Mouse (Mus musculus): Measurements from ENCODE around the gene Rnasek. TPM values are rescaled to one million over a fixed set of nuclear protein-coding genes. Genes with fewer than 3 reads are reported as not detected.

Rnasek gene
- total RNA-seq, 2 experiments from 2014 or later, result 106 to 113 TPM

DNA sequence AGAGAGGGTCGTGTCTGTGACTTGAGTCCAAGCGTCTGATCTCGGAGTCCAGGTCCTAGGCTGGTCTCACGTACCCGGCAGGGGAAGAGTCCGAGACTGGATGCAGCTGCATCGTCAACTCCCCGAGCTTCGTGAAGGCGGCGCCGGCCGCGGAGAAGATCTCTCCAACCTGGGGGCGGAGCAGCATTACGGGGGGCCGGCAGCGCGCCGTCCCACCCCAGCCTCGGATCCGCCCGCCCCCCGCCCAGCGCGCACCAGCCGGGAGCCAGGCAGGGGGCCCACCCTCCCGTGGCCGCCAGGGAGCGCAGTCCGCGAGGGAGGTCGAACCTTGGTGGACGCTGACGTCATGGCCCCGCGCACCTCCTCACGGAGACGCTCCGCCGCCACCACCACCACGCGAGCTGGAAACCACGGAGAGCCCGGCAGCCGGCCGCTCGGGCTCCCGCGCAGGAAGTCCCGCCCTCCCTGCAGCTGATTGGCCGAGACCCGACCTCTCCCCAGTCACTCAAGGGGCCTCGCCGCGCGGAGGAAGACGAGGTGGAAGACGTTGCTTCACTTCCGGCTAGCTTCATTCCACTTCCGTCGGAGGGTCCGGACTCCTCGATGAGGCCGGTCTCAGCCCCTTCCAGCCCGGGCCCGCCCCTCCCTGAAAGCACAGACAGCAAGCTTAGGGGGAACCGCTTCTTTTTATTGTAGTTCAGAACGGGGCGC, 2.0 kb downstream of the Rnasek start, which contains the start of gene 0610010K14Rik:
Gene 0610010K14Rik (minus strand): TSS at position 458 of the 711 bp plus-strand sequence.
- peak; percentile 99 for DNase-seq
- intact Hi-C loops (cut with DNase I), result loop anchor here (10.0 kb wide), 2 partner anchors 407 to 823 kb away; partner anchors contain the start of genes Kdm6b, Rnf167 and Slc25a11

GRCm38 (mm10) chr11:70236717-70237116, 2.9 kb downstream of the Rnasek start:
- intact Hi-C loops (cut with DNase I), result loop anchor here (10.0 kb wide), 2 partner anchors 408 to 822 kb away; partner anchors contain the start of genes Kdm6b, Rnf167 and Slc25a11
- peak in 1 of 2 experiments; percentile 32 for DNase-seq

DNA sequence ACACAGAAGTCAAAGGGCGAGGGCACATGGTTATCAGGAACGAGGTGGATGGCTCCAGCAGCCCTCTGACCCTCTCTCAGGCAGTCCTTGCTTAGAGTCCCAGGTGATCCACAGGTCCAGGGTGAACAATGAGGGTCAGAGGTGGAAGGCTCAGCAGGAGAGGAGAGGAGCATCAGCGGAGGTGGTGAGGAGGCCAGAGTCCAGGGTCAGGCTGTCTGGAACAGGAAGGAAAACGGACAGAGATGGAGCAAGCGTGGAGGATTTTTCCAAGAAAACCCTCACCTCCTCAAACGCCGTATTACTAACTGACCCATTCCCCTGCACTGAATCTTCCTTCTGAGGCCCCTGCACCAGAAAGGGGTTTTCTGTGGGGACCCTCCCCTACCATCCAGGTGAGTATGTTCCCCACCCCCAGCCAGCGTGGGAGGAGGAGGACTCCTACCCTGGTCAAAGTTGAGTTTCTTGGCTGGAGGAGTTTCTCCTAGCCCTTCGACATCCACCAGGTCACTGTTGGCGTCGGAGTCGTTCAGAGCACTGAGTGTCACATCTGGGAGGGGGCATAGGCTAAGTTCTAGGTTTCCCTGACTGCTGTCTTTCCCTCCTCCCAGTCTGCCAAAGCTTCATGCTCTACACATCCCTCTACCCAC, 4.3 kb downstream of the Rnasek start:
- intact Hi-C loops (cut with DNase I), result loop anchor here (10.0 kb wide), 2 partner anchors 409 to 821 kb away; partner anchors contain the start of genes Kdm6b, Rnf167 and Slc25a11
- no peak for DNase-seq

GRCm38 (mm10) chr11:70234497-70234896, 5.1 kb downstream of the Rnasek start:
- intact Hi-C loops (cut with DNase I), result loop anchor here (10.0 kb wide), 2 partner anchors 410 to 820 kb away; partner anchors contain the start of genes Kdm6b, Rnf167 and Slc25a11
- no peak for DNase-seq

DNA sequence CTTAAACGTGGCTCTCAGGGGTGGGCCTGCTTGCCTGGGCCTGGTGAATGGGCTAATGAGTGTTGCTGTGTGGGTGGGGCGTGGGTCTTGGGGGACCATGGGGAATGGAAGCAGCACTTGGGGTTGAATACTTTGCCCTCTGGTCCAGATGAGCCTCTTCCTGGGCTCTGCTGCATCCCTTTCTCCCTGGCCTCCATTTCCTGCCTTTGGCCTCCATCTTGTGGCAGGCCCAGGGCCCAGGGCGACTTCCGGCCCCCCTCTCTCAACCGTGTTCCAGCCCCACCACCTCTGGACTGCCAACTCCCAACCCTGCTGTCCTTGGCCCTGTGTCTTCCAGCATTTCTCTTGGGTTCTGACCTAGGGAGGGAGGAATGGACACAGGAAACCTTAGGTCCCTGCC, 5.6 kb downstream of the Rnasek start:
- intact Hi-C loops (cut with DNase I), result loop anchor here (10.0 kb wide), 2 partner anchors 411 to 819 kb away; partner anchors contain the start of genes Kdm6b, Rnf167 and Slc25a11

DNA sequence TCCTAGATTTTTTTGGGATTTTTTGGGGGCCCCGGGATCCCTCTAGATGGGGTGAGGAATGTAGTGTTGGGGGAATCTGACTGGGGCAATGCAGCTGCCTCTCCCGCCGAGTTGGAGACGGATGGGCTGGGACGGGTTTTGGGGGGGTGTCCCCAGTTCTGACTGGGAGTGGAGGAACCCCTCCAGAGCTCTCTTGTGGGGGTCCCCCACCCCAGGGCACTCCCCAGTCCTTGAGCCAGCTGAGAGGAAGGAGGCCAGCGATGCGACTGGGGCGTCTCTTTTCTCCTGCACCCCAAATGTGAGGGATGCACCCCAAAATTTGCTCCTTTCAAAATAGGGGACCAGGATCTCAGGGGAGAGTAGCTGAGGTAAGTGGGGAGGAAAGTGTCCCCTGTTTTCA, 6.6 kb downstream of the Rnasek start:
- peak in 1 of 2 experiments; percentile 28 for DNase-seq
- intact Hi-C loops (cut with DNase I), result loop anchor here (10.0 kb wide), 2 partner anchors 412 to 818 kb away; partner anchors contain the start of genes Kdm6b, Rnf167 and Slc25a11

More for the DNA sequence above, 5.6 kb downstream of the Rnasek start:
- DNase-seq, result peak; percentile 51 to 59

- DNase-seq, result peak; percentile 63 to 82
- intact Hi-C loops (cut with DNase I), result loop anchor here (10.0 kb wide), 2 partner anchors 412 to 818 kb away; partner anchors contain the start of genes Kdm6b, Rnf167 and Slc25a11
These were observed 7.1 kb downstream of the Rnasek start for GRCm38 (mm10) chr11:70232546-70232945.

DNA sequence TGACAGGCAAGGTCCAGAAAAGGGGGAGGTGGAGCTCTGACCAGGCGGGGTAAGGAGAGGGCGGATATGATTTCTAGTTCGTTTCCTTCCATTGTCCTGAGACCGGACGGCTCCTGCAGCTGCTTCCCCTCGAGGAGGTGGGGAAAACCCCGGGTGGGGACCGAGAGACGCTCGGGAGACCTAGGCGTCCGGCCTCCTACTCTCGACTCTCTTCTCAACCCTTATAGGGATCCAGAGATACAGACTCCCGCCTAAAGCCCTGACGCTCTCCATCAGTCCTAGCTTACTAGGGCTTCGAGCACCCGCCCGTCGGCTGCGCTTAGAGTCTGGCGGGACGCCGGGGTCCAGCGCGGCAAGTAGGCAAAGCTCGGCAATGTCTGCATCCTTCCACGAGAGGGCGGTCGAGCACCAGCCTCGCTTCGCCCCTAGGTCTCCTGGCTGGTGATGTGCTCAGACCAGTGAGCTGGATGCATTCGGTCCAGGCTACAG, 9.4 kb downstream of the Rnasek start:
- peak; percentile 91 to 92 for DNase-seq
- intact Hi-C loops (cut with DNase I), result loop anchor here (1.0 to 10.0 kb wide), 3 partner anchors 9 to 815 kb away; partner anchors contain the start of genes Kdm6b, Rnf167, Slc16a13 and Slc25a11

DNA sequence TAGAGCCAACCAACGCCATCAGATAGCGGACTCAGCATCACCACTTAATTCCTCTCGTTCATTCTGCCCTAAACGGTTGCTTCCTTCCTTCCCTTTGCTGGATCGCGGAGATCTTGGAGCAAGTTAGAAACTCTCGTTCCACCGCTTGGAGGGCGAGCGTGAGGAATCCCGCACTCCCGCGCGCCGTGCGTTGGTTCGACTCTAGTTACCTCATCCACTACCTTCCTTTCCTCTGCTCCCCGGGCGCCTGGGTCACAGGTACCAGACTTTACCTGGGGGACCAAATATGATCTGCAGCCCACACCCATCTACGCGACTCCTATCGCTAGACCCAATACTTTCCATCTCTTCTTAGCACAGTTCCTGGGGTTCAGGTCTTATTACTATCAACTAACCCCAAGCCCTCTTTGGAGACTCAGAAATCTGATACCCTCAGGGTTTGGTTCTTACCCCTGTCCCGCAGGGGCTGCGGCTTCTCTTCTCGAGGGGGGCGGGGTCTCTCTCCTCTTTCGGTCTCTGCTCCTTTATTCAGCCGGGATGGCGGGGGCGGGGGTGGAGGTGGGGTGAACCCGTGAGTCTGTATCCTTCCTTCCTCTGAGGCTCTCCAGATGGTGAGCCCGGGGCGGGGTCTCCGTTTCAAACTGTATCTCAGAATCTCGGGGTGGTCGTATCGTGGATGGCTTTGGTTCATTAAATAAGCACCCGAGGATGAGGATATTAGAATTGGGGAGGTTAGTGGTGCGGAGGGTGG, 10.2 kb downstream of the Rnasek start, which contains the start of gene Bcl6b:
Gene Bcl6b (minus strand): TSS at position 539 of the 751 bp plus-strand sequence.
- intact Hi-C loops (cut with DNase I), result loop anchor here (1.0 to 10.0 kb wide), 3 partner anchors 8 to 815 kb away; partner anchors contain the start of genes Kdm6b, Rnf167, Slc16a13 and Slc25a11
- DNase-seq, result peak in 1 of 2 experiments; percentile 62

DNA sequence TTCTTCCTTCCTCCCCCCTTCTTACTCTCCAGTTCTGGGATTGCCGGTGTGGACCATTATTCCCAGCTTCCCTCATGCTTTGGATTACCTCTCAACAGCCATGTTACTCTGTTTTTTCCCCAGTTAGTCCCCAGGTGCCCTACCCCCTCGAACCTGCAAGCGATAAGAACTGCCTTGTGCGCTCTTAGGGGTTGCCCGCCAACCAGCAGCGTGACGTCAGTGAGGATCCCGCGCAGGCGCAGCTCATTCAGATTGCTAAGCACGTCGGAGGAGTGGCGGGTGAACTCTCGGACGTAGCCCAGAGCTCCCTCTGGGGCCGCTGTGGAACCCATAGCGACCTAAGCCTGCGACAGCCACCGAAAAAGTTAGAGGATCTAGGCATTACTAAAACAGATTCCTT, 10.8 kb downstream of the Rnasek start:
- DNase-seq, result peak; percentile 88 to 90
- intact Hi-C loops (cut with DNase I), result no loop called here

GRCm38 (mm10) chr11:70227661-70228245, 11.9 kb downstream of the Rnasek start:
- intact Hi-C loops (cut with DNase I), result no loop called here
- DNase-seq, result peak in 1 of 2 experiments; percentile 19

- intact Hi-C loops (cut with DNase I), result no loop called here
- peak in 1 of 2 experiments; percentile 23 for DNase-seq
These were observed 12.5 kb downstream of the Rnasek start for GRCm38 (mm10) chr11:70227126-70227525.

GRCm38 (mm10) chr11:70226602-70226890, 13.1 kb downstream of the Rnasek start:
- DNase-seq, result no peak
- intact Hi-C loops (cut with DNase I), result no loop called here

DNA sequence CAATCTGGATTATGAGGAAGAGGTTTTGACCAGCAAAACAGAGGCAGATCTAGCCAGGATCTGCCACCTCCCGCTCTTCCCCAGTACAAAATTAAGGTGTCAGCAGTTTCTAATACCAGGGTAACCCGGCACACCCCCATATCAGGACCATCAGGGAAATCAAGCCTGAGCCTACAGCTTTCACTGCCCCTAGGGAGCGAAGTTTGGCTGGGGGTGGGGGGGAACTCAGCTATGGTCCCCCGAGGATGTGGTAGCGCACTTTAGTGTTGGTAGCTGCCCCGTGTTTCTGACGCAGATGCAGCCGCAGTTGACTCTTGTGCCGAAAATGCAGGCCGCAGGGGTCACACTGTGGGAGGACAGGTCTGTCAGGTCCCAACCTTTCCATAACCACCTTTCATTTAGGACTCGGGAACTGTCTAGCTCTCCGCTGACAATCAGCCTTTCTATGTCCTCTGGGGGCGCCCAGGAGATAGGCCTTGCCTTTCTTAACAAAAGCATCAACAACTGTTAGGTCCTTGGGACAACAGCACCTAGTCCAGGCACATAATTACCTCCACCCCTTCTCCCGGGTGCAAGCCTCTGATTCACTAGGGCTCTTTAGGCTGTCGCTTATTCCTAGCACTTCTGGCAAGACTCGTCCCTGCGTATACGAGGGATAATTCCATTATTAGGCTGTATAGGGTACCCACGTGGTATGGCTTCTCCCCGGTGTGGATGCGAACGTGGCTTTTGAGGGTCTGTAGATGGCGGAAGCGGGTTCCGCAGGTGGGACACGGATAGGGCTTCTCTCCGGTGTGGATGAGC, 13.6 kb downstream of the Rnasek start:
- intact Hi-C loops (cut with DNase I), result no loop called here
- peak in 1 of 2 experiments; percentile 16 for DNase-seq

GRCm38 (mm10) chr11:70223724-70224123, 15.9 kb downstream of the Rnasek start:
- intact Hi-C loops (cut with DNase I), result no loop called here
- peak in 1 of 2 experiments; percentile 60 for DNase-seq

- peak in 1 of 2 experiments; percentile 48 for DNase-seq
- intact Hi-C loops (cut with DNase I), result loop anchor here (1.0 kb wide), 1 partner anchor 8 kb away; no protein-coding TSS in a partner anchor
These were observed 17.8 kb downstream of the Rnasek start for GRCm38 (mm10) chr11:70221603-70222500.
